Mouse (Mus musculus): Measurements from ENCODE around the gene Ipo11. TPM values are rescaled to one million over a fixed set of nuclear protein-coding genes. Genes with fewer than 3 reads are reported as not detected.

Ipo11 gene
- polyA plus RNA-seq, 1 experiment from 2014 or later, result 65.9 TPM

DNA sequence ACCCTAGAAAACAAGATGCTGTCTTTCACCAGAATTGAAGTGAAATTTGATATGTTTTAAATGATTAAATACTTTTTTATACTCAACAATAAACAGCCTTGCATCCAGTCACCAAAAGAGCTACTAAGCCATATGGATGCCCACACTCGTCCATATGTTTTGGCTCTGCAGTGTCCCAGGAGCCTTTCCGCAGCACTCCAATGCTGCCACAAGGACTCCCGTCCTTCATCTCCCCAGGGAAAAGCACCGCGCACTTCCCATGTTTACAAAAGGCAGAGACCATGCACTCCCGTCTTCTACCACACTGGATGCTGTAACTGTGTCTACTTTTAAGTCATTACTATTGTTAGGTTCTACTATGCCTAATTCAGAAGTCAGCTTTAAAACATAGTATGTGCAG, 127.9 kb downstream of the Ipo11 start:
- H3K36me3 ChIP-seq, result peaks cover 49% of the 10 kb centered on the region
- no peak overlapping the region for H3K27ac ChIP-seq
- no peak for ATAC-seq
- H3K4me2 ChIP-seq, result no peak overlapping the region
- no peaks in the 10 kb centered on the region for H3K9me3 ChIP-seq (replicated peaks)
- no peak overlapping the region for H3K9ac ChIP-seq
- WGBS (ENCODE audit: insufficient replicate concordance), result 85% methylated on average over 6 of the region's 6 CpGs
- H3K4me3 ChIP-seq, result no peak overlapping the region
- H3K4me1 ChIP-seq, result no peaks in the 10 kb centered on the region
- H3K27me3 ChIP-seq (replicated peaks), result no peaks in the 10 kb centered on the region

DNA sequence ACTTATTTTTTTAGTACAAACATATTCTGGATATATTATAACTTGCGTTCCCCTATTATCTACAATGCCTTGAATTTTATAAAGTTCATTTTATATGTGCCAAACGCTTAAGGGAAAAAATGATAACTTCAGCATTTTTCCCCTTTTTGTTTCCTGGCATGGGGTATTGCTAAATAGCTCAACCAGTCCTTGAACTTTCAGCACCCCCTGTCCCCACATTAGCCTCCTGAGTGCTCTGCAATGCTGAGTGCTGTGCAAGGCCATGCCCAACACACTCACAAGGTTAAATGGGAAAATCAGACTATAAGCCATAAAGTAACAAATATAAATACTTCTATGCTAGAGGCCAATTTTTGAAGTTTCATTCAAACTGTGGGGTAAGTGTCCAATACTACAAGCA, 128.4 kb downstream of the Ipo11 start:
- H3K4me3 ChIP-seq, result no peak overlapping the region
- H3K27me3 ChIP-seq (replicated peaks), result no peaks in the 10 kb centered on the region
- WGBS (ENCODE audit: insufficient replicate concordance), result 81% methylated on average over 2 of the region's 2 CpGs
- H3K9ac ChIP-seq, result no peak overlapping the region
- no peak overlapping the region for H3K4me2 ChIP-seq
- H3K36me3 ChIP-seq, result peaks cover 54% of the 10 kb centered on the region
- H3K4me1 ChIP-seq, result no peaks in the 10 kb centered on the region
- no peak for ATAC-seq
- H3K27ac ChIP-seq, result no peak overlapping the region
- H3K9me3 ChIP-seq (replicated peaks), result no peaks in the 10 kb centered on the region

DNA sequence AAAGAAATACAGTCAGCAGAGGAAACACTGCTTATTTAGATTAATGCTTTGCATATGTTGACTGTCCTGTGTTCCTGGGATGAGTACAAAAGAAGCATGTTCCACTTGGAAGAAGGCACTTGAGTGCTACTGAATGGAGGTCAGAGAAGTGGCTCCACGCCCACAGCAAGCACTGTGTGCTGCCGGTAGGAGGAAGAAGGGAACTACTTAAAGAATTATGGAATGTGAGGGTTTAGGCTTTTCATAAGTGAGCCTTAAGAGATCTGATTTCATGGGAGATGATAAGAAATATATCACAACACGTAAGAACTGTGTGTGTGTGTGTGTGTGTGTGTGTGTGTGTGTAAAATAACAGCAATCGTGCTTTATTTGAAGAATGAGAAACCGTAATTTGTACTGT, 129.5 kb downstream of the Ipo11 start:
- no peaks in the 10 kb centered on the region for H3K4me1 ChIP-seq
- H3K27me3 ChIP-seq (replicated peaks), result no peaks in the 10 kb centered on the region
- 85% methylated on average over 5 of the region's 5 CpGs for WGBS (ENCODE audit: insufficient replicate concordance)
- H3K4me3 ChIP-seq, result no peak overlapping the region
- H3K9ac ChIP-seq, result no peak overlapping the region
- ATAC-seq, result no peak
- no peak overlapping the region for H3K27ac ChIP-seq
- H3K9me3 ChIP-seq (replicated peaks), result no peaks in the 10 kb centered on the region
- H3K36me3 ChIP-seq, result peaks cover 62% of the 10 kb centered on the region
- H3K4me2 ChIP-seq, result no peak overlapping the region

DNA sequence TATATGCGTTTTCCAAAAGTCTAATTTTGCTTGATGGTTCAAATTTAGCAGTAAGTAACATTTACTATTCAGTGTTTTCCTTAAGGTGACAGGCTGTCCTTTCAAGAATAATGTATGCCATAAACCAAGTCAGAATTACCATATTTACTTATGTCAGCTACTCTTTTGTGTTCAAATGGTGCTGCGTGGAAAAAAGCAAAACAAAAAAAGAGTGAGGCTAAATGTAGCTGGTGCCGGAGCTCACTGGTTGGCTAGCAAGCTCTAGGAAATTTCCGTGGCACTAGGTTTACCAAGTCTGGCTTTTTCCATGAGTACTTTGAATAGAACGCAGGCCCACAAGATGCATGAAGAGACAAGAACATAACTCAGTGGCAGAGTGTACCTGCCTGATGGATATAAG, 131.6 kb downstream of the Ipo11 start:
- Histone ChIP-seq H3K27ac (no peak overlapping the region), H3K27me3 (replicated peaks) (no peaks in the 10 kb centered on the region), H3K4me3 (no peak overlapping the region), H3K4me2 (no peak overlapping the region), H3K36me3 (peaks cover 48% of the 10 kb centered on the region), H3K9me3 (replicated peaks) (no peaks in the 10 kb centered on the region), H3K4me1 (no peaks in the 10 kb centered on the region), H3K9ac (no peak overlapping the region)
- 84% methylated on average over 5 of the region's 5 CpGs for WGBS (ENCODE audit: insufficient replicate concordance)
- no peak for ATAC-seq

DNA sequence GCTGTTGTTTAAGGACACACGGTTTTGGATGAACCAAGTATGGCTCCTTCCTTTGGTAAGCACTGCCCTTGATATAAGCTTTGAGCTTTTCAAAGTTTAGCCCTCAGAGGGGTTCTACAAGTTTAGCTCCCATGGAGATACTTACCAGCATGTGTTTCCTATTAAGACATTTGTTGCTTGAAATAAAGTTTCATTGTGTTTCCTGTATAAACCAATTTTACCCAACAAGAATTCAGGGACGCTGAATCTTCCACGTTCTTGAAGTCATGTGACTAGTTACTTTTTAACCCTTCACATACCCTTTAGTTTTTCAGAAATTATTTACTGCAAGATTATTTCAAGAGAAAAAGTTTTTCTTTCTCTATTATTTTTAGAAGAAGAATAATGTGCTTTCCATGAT, 138.7 kb downstream of the Ipo11 start:
- Histone ChIP-seq H3K27me3 (replicated peaks) (no peaks in the 10 kb centered on the region), H3K9me3 (replicated peaks) (no peaks in the 10 kb centered on the region), H3K4me1 (no peaks in the 10 kb centered on the region), H3K4me3 (no peak overlapping the region), H3K4me2 (no peak overlapping the region), H3K27ac (no peak overlapping the region), H3K36me3 (peaks cover 38% of the 10 kb centered on the region), H3K9ac (no peak overlapping the region)
- ATAC-seq, result no peak
- WGBS (ENCODE audit: insufficient replicate concordance), result 62% methylated on average over 3 of the region's 3 CpGs

DNA sequence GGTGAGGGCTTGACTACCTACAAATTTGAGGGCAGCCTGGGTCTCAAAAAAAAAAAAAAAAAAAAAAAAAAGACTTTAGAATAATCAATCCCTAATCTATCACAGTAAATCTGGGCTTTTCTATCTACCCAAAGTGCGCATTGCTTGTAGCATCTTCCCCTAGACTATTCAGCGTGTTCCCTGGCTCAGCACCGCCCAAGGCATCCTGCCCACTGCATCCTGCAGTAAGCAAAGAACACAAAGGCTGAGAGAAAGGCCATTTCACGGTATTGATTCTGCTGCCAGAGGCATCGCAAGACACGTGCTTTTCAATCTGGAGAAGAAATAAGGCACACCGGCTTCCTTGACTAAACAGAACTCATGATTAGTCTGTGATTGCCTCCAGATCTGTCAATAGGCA, 147.9 kb downstream of the Ipo11 start:
- WGBS (ENCODE audit: insufficient replicate concordance), result 88% methylated on average over 7 of the region's 7 CpGs
- Histone ChIP-seq H3K27me3 (replicated peaks) (no peaks in the 10 kb centered on the region), H3K27ac (no peak overlapping the region), H3K9ac (no peak overlapping the region), H3K4me1 (no peaks in the 10 kb centered on the region), H3K36me3 (peaks cover 20% of the 10 kb centered on the region), H3K4me3 (no peak overlapping the region), H3K9me3 (replicated peaks) (no peaks in the 10 kb centered on the region), H3K4me2 (no peak overlapping the region)
- ATAC-seq, result no peak

DNA sequence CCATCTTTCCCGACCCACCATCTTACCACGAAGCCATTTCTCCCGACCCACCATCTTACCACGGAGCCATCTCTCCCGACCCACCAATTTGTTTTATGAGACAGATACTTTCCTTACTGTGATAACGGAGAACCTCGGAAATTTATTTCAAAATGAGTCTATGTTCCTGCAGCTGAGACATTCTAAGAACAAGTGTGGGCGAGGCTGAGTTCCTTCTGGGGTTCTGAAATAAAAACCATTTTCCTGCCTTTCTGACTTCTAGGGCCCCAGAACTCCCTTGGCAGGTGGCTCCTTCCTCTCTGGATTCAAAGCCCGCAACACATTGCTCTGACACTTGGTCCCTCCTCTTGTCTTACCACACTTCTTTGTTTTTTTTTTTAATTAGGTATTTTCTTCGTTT, 168.0 kb downstream of the Ipo11 start:
- Histone ChIP-seq H3K4me1 (no peaks in the 10 kb centered on the region), H3K27me3 (replicated peaks) (no peaks in the 10 kb centered on the region), H3K9ac (no peak overlapping the region), H3K27ac (no peak overlapping the region), H3K9me3 (replicated peaks) (no peaks in the 10 kb centered on the region), H3K4me3 (no peak overlapping the region), H3K36me3 (no peaks in the 10 kb centered on the region), H3K4me2 (no peak overlapping the region)
- no peak for ATAC-seq
- WGBS (ENCODE audit: insufficient replicate concordance), result 73% methylated on average over 10 of the region's 10 CpGs

DNA sequence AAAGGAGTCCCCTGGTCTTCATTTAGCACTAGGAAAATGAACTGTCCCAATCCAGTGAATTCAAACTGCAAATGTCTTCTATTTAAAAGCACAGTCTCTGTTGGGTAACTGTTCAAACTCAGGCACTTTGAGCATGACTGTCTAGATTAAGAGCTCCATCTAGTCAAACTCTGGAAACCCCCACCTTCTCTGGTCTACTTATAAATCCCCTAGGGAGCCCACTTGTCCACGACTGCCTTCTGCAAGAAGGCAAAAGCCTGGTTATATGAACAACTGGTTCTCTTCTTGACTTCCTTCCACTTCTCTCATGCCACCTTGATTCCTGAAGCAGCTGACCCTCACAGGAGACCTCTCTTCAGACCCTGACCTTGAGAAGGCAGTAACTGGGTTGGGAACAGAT, 174.1 kb downstream of the Ipo11 start:
- Histone ChIP-seq H3K9me3 (replicated peaks) (no peaks in the 10 kb centered on the region), H3K4me1 (0 out of 2 replicates have a peak, but pooled peaks cover 15% of the 10 kb centered on the region), H3K4me2 (no peak overlapping the region), H3K36me3 (no peaks in the 10 kb centered on the region), H3K4me3 (no peak overlapping the region), H3K27ac (no peak overlapping the region), H3K9ac (no peak overlapping the region), H3K27me3 (replicated peaks) (no peaks in the 10 kb centered on the region)
- no peak for ATAC-seq
- 31% methylated on average over 1 of the region's 1 CpGs for WGBS (ENCODE audit: insufficient replicate concordance)

DNA sequence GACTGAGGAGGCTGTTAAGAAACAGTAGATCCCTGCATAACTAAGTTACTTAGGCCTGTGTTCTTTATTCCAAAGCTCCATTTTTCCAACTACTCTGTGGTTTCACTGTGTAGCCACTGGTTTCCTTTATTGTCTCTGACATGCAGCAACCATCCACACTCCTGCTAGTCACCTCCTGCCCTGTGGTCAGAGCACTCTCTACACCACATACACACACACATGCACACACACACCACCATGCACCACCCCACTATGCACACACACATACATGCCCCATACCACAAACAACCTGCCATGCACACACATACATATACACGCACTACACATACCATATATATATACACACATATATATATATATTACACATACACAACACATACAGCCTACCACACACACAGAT, 175.1 kb downstream of the Ipo11 start:
- ATAC-seq, result 0 out of 2 replicates have a peak, but pooled peaks have one; percentile 27
- Histone ChIP-seq H3K27ac (no peak overlapping the region), H3K4me2 (no peak overlapping the region), H3K36me3 (no peaks in the 10 kb centered on the region), H3K9me3 (replicated peaks) (no peaks in the 10 kb centered on the region), H3K4me3 (no peak overlapping the region), H3K27me3 (replicated peaks) (no peaks in the 10 kb centered on the region), H3K9ac (no peak overlapping the region), H3K4me1 (0 out of 2 replicates have a peak, but pooled peaks cover 15% of the 10 kb centered on the region)
- 76% methylated on average over 1 of the region's 1 CpGs for WGBS (ENCODE audit: insufficient replicate concordance)

DNA sequence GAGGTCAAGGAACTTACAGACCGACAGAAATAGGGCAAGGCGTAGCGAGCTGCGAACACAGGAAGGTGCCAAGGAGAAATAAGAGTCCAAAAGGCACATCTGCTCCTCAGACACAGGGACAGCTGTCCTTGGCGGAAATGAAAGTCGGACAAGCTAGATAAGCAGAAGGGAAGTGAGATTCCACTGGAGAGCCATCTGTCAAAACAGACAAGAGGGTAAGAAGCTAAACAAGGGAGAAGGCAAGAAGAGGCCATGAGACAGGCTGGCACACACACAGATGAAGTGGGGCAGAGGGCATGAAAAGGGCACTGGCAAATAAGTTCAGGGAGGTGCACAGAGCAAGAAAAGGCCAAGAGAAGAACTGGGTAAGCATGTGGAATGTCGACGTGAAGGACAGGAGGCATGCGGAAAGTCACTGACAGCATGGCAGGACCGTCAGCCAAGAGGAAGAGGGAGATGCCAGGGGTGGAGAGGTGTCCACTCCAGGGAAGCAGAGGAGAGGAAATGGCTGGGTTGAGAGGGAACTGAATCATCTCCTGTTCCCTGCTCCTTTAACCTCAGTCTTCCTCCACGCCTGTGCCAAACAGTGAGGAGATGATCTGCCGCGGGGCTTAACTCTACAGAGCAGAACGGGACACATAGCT, 176.4 kb downstream of the Ipo11 start:
- ATAC-seq, result peak; percentile 73
- 17% methylated on average over 14 of the region's 14 CpGs for WGBS (ENCODE audit: insufficient replicate concordance)
- H3K27ac ChIP-seq, result no peak overlapping the region
- peak overlapping the region; percentile 35 for H3K4me2 ChIP-seq
- no peak overlapping the region for H3K9ac ChIP-seq
- no peak overlapping the region for H3K4me3 ChIP-seq
- no peaks in the 10 kb centered on the region for H3K36me3 ChIP-seq
- no peaks in the 10 kb centered on the region for H3K9me3 ChIP-seq (replicated peaks)
- no peaks in the 10 kb centered on the region for H3K27me3 ChIP-seq (replicated peaks)
- 0 out of 2 replicates have a peak, but pooled peaks cover 15% of the 10 kb centered on the region for H3K4me1 ChIP-seq

DNA sequence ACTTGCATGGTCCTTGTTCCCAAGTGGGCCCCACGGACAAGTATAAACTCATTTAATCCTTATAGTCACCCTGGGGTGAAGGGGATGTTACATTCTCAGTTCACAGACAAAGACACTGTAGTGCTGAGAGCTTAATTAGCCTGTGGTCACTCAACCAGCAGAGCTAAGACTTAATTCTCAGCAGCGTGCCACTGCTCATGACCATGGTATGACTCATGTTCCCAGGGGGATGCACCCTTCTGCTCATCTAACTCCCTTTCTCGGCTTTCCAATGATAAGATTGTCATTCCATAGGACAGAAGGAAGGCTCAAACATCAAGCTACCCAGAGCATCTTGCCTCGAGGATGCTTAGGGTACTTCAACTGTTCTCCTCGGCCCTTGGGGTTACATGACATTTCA, 180.9 kb downstream of the Ipo11 start:
- Histone ChIP-seq H3K9me3 (replicated peaks) (no peaks in the 10 kb centered on the region), H3K4me3 (no peak overlapping the region), H3K36me3 (no peaks in the 10 kb centered on the region), H3K4me2 (no peak overlapping the region), H3K27me3 (replicated peaks) (no peaks in the 10 kb centered on the region), H3K27ac (no peak overlapping the region), H3K4me1 (0 out of 2 replicates have a peak, but pooled peaks cover 9% of the 10 kb centered on the region), H3K9ac (no peak overlapping the region)
- ATAC-seq, result no peak
- 60% methylated on average over 5 of the region's 5 CpGs for WGBS (ENCODE audit: insufficient replicate concordance)

DNA sequence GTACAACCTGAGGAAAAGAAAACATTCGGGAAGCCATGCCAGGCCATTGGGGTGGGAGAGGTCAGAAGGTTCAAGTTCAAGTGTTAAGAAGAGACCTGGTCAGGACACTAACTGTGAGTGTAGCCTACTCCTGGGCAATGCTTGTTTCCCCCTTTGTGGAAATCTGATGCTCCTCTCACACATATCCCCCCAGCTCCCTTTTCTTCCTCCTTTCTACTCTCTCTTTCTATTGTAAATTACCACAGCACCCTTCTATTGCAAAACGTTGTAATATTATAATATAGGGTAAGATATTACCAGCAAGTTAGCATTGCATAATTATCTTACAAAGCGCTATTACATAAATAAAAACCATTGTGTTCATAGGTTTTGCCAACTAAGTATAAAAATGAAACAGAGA, 182.5 kb downstream of the Ipo11 start:
- H3K4me1 ChIP-seq, result no peaks in the 10 kb centered on the region
- no peak overlapping the region for H3K27ac ChIP-seq
- 58% methylated on average over 3 of the region's 3 CpGs for WGBS (ENCODE audit: insufficient replicate concordance)
- no peaks in the 10 kb centered on the region for H3K27me3 ChIP-seq (replicated peaks)
- H3K9ac ChIP-seq, result no peak overlapping the region
- H3K36me3 ChIP-seq, result no peaks in the 10 kb centered on the region
- ATAC-seq, result no peak
- no peak overlapping the region for H3K4me2 ChIP-seq
- no peaks in the 10 kb centered on the region for H3K9me3 ChIP-seq (replicated peaks)
- no peak overlapping the region for H3K4me3 ChIP-seq

DNA sequence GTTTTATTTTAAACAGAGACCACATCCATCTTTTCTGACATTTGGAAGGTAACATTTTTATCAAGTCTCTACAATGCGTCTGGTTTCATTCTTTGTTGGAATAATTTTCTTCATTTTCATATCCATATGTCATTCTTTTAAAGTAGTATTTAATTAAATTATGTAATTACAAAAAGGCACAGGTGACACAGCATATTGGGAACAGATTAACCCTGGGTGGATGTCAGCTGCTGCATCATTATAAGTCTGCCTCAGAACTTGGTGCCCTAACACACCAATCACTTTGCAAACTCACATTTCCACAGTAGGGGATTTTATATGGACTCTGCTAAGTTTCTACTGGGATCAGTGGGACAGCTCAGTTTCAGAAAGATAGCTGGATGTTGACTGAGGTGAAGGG, 184.8 kb downstream of the Ipo11 start:
- WGBS (ENCODE audit: insufficient replicate concordance), result 63% methylated on average over 1 of the region's 1 CpGs
- Histone ChIP-seq H3K36me3 (no peaks in the 10 kb centered on the region), H3K4me1 (no peaks in the 10 kb centered on the region), H3K4me3 (no peak overlapping the region), H3K4me2 (no peak overlapping the region), H3K9me3 (replicated peaks) (no peaks in the 10 kb centered on the region), H3K27me3 (replicated peaks) (no peaks in the 10 kb centered on the region), H3K27ac (no peak overlapping the region), H3K9ac (no peak overlapping the region)
- ATAC-seq, result no peak
